Mouse (Mus musculus): ENCODE results near the gene Aldh3b1.

Aldh3b1 gene

DNA sequence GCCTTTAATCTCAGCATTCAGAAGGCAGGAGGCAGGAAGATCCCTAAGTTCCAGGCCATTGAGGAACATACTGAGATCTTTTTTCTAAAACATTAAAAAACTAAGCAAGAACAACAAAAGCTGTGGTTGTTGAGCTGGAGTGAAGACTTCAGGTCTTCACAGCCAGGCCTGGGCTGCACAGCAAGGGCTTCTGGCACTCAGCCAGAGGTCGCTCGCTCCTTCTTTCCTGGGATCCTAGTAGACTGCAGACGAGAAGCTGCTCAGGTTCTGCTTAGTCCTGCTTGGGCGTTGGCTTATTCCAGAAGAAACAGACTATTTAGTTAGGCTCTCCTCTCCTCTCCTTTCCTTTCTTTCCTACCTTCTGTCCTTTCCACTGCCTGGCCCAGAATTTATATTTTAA lies 57.2 kb downstream of the Aldh3b1 start:
- peak; percentile 59 to 65 for DNase-seq

DNA sequence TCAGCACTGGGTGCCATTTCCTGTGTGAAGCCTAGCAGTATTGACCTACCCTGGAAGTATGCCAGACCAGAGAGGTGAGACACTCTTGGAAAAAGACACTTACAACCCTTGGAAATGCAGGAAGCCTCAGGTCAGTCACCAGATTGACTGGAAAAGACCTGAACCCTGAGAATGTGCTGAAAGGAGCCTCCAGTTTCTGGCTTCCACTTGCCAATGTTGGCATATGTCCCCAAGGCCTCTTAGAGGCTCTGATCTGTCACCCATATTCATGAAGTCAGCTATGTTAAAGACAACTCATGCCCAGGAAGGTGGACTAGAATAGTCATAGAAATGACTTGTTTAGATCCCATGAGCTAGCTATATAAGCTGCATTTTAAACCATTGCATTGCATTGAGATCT lies 58.1 kb downstream of the Aldh3b1 start:
- DNase-seq = no peak

DNA sequence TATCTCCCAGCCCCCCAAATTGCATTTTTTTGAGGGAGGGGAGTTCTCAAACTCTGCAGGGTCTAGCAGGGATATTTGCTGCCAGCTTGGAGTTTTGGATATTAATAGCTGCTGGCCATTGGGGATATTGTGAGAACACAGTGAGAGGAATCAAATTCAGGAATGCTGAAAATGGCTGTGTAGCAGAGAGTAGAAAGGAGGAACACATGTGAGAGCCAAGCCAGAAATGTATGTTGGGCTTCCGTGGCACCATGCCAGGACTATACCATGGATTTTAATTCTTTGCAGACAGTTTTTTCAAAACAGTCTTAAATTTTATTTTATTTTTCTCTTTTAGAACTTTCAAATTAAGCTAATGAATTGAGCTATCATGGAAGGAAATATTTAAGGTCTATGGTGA lies 61.3 kb downstream of the Aldh3b1 start:
- no peak for DNase-seq

DNA sequence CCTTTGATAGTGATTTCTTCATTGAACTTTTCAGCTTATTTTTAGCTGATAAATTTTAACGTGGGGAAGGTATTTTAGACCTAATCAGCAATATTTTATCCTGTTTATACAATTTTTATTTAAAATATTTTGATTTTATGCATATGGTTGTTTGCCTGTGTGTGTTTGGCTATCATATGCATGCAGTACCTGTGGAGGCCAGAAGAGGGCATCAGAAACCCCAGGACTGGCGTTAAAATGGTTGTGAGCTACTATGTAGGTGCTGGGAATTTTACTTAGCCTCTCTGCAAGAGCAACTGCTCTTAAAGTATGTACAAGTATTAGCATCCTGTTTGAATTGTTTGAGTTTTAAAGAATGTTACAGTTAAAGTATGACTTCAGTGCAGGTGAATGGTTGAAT lies 64.6 kb downstream of the Aldh3b1 start:
- no peak for DNase-seq

All from cerebellum, adult 18-20 months (tissue).